Mouse (Mus musculus) stomach, postnatal 0 days (tissue): Measurements from ENCODE around the gene Smarcb1. TPM values are rescaled to one million over a fixed set of nuclear protein-coding genes. Genes with fewer than 3 reads are reported as not detected.

Source experiments
- ATAC-seq: fragments of 200-750 bp; cut with Nextera tagmentation; 2 replicates; pipeline ENCODE4 v1.8.0; 2017; ENCODE audit not compliant: low FRiP score, low TSS enrichment
- DNase-seq: peaks from one replicate; pipeline ENCODE4 v3.0.0-alpha.2; 2016; ENCODE audit warnings: low spot score
- H3K27ac ChIP-seq: fragments of 300-500 bp; sonication (generic); replicated peaks from 2 replicates; pipeline ENCODE4 v1.5.1; 2014; ENCODE audit warnings: mild to moderate bottlenecking, control low read depth
- H3K27me3 ChIP-seq: fragments of 300-500 bp; sonication (generic); 2 replicates; pipeline ENCODE4 v1.6.1; 2014; ENCODE audit warnings: low read length; ENCODE audit not compliant: control insufficient read depth, insufficient read depth
- H3K36me3 ChIP-seq: fragments of 300-500 bp; sonication (generic); 2 replicates; pipeline ENCODE4 v1.6.1; 2014; ENCODE audit warnings: low read length, mixed read lengths; ENCODE audit not compliant: control insufficient read depth, insufficient read depth
- H3K4me1 ChIP-seq: fragments of 300-500 bp; sonication (generic); replicated peaks from 2 replicates; pipeline ENCODE4 v1.6.1; 2014; ENCODE audit warnings: antibody characterized with exemption; ENCODE audit not compliant: control insufficient read depth, insufficient read depth
- H3K4me2 ChIP-seq: fragments of 300-500 bp; sonication (generic); replicated peaks from 2 replicates; pipeline ENCODE4 v1.6.1; 2014; ENCODE audit warnings: low read depth, mild to moderate bottlenecking, control low read depth, moderate library complexity
- H3K4me3 ChIP-seq: fragments of 300-500 bp; sonication (generic); 2 replicates; pipeline ENCODE4 v1.5.1; 2014; ENCODE audit warnings: low read depth, low read length, control low read depth
- H3K9ac ChIP-seq: fragments of 300-500 bp; sonication (generic); 2 replicates; pipeline ENCODE4 v1.6.1; 2014; ENCODE audit warnings: mild to moderate bottlenecking, low read length, control low read depth, mixed read lengths
- H3K9me3 ChIP-seq: fragments of 300-500 bp; sonication (generic); 2 replicates; pipeline ENCODE4 v1.6.1; 2016; ENCODE audit warnings: low read length; ENCODE audit not compliant: control insufficient read depth
- CTCF ChIP-seq: IDR thresholded peaks from 2 replicates; pipeline ENCODE4 v1.5.1; 2016; ENCODE audit warnings: antibody characterized with exemption, low read depth, mild to moderate bottlenecking, moderate library complexity
- EP300 ChIP-seq: optimal IDR thresholded peaks from 2 replicates; pipeline ENCODE3; 2016; ENCODE audit warnings: antibody characterized with exemption
- WGBS: fragments of 180-500 bp; shearing (Covaris S2); extraction: QIAGEN DNeasy Blood & Tissue Kit; methylation state at CpG from one replicate; pipeline ENCODE4 v1.1.7; 2014; 5-methylcytosine and 5-hydroxymethylcytosine counted together
- polyA plus RNA-seq: library from polyadenylated mRNA; unstranded; fragments of >200 nt; fragmentation: Nextera tagmentation; extraction: Ambion mirVana; gene quantifications from 2 replicates; pipeline ENCODE4 v1.2.1, GENCODE M21; 2015

Gene Smarcb1
- polyA plus RNA-seq, 1 experiment from 2014 or later: 81.9 TPM

- ATAC-seq (no peak), DNase-seq (no peak)
- no peak overlapping the region for H3K4me2 ChIP-seq
- no peak for TF ChIP-seq CTCF
- TF ChIP-seq EP300: no peak
- 75% methylated on average over 9 of the region's 9 CpGs for WGBS
- H3K4me3 ChIP-seq: no peak overlapping the region
- peaks cover 4% of the 10 kb centered on the region; the same call in 1 of the 2 replicates for H3K4me1 ChIP-seq
- H3K27me3 ChIP-seq: no peaks in the 10 kb centered on the region
- no peaks in the 10 kb centered on the region for H3K9me3 ChIP-seq
- H3K9ac ChIP-seq: no peak overlapping the region
- H3K36me3 ChIP-seq: no peaks in the 10 kb centered on the region
- H3K27ac ChIP-seq: no peak overlapping the region
These were observed 19.8 kb upstream of the Smarcb1 start for GRCm38 (mm10) chr10:75941042-75941824.

- Histone ChIP-seq H3K4me2 (no peak within 1 kb of the TSS), H3K27me3 (no peaks in the 10 kb centered on the region), H3K9me3 (no peaks in the 10 kb centered on the region), H3K27ac (no peak within 1 kb of the TSS), H3K4me3 (no peak within 1 kb of the TSS), H3K4me1 (peaks cover 4% of the 10 kb centered on the region), H3K36me3 (no peaks in the 10 kb centered on the region), H3K9ac (no peak within 1 kb of the TSS)
- 82% methylated on average over 5 of the region's 5 CpGs for WGBS
- DNase-seq: no peak
- TF ChIP-seq EP300 (no peak), CTCF (no peak)
- no peak for ATAC-seq
These were observed 19.1 kb upstream of the Smarcb1 start, which contains the start of gene Gm867 for GRCm38 (mm10) chr10:75940520-75940919. Gene Gm867, minus strand, starts transcription at chr10:75940672.

GRCm38 (mm10) chr10:75939481-75940234 is 18.2 kb upstream of the Smarcb1 start:
- H3K27me3 ChIP-seq: no peaks in the 10 kb centered on the region
- H3K4me1 ChIP-seq: peaks cover 7% of the 10 kb centered on the region
- no peak overlapping the region for H3K4me3 ChIP-seq
- no peak for DNase-seq
- no peak for ATAC-seq
- H3K36me3 ChIP-seq: no peaks in the 10 kb centered on the region
- H3K4me2 ChIP-seq: no peak overlapping the region
- no peak for TF ChIP-seq CTCF
- no peak for TF ChIP-seq EP300
- no peak overlapping the region for H3K9ac ChIP-seq
- WGBS: 64% methylated on average over 9 of the region's 9 CpGs
- H3K9me3 ChIP-seq: no peaks in the 10 kb centered on the region
- H3K27ac ChIP-seq: no peak overlapping the region

- no peaks in the 10 kb centered on the region for H3K27me3 ChIP-seq
- H3K36me3 ChIP-seq: no peaks in the 10 kb centered on the region
- no peak overlapping the region for H3K4me2 ChIP-seq
- H3K4me1 ChIP-seq: peaks cover 7% of the 10 kb centered on the region
- H3K4me3 ChIP-seq: no peak overlapping the region
- 61% methylated on average over 10 of the region's 10 CpGs for WGBS
- no peak for ATAC-seq
- DNase-seq: no peak
- TF ChIP-seq CTCF (no peak), EP300 (no peak)
- H3K9ac ChIP-seq: no peak overlapping the region
- H3K9me3 ChIP-seq: no peaks in the 10 kb centered on the region
- no peak overlapping the region for H3K27ac ChIP-seq
These were observed 16.6 kb upstream of the Smarcb1 start for GRCm38 (mm10) chr10:75937851-75938643.

GRCm38 (mm10) chr10:75936909-75937667 is 15.7 kb upstream of the Smarcb1 start:
- Histone ChIP-seq H3K4me3 (no peak overlapping the region), H3K36me3 (no peaks in the 10 kb centered on the region), H3K27me3 (no peaks in the 10 kb centered on the region), H3K4me2 (peak overlapping the region; percentile 11; the same call in 1 of the 2 replicates), H3K4me1 (peaks cover 7% of the 10 kb centered on the region), H3K27ac (no peak overlapping the region), H3K9ac (no peak overlapping the region; the same call in 1 of the 2 replicates), H3K9me3 (no peaks in the 10 kb centered on the region)
- no peak for ATAC-seq
- 61% methylated on average over 18 of the region's 18 CpGs for WGBS
- TF ChIP-seq EP300 (no peak), CTCF (no peak)
- DNase-seq: no peak
